Mouse (Mus musculus): ENCODE data around the gene Hdac8.

Gene Hdac8

GRCm38 (mm10) chrX:102504644-102505481, at the start of gene Hdac8:
Hdac8 (minus strand) TSS chrX:102505359.
- peak; percentile 59 for DNase-seq

DNA sequence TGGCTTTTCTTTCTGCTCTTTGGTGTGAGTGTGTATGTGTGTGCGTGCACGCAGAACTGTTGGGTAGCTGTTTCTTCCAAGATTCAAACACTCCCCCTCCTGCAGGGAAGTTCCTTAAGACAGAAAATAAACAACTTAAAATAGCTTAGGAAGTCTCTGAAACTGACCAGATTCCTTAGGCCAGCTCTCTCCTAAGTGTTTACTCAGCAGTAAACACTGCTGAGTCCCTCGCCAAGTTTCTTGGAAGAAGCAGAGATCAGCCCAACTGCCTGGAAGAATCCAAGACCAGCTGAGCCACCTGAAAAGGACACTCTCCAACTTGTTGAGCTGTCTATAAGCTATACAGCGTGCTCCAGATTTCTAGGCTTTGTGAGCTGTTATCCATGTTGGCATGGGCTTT, 4.0 kb upstream of the Hdac8 start:
- DNase-seq, result no peak

- DNase-seq, result no peak
Measured at GRCm38 (mm10) chrX:102504179-102504578, 980 bp downstream of the Hdac8 start.

- no peak for DNase-seq
Measured at GRCm38 (mm10) chrX:102493992-102494730, 11.0 kb downstream of the Hdac8 start.

DNA sequence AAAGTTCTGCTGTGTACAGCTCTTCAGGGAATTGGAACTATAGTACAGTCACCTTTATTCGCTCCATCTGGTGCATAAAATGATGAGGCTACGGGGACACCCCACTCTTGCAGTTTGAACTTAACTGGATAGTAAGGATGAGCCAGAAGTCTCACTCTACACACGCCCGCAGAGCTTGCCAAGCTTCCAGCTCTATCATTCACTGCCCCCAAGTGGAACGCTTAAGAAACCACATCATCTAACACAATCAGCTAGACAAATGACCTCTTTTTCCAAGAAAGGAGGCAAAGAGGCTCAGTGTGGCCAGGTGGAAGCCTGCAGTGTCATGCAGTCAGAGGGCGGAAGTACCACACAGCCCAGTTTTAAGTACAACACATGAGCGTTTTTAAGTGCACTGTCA, 19.6 kb downstream of the Hdac8 start:
- DNase-seq, result no peak

DNA sequence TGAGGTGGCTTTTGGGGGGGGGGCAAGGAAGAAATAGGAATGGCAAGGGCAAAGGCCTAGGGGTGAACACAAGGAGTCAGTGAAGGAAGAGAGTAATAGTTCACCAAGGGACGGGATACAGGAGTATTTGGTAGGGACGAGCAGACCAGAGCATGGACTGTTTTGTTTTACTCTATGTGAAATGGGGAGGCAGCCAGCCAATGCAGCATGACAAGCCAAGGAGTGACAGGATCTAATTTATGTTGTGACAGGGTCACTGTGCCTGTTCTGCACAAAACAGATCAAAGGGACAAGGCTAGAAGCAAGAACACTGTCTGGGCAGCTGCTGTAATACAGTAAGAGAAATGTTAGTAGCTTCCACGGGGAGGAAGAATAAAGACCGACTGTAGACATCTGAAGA, 25.5 kb downstream of the Hdac8 start:
- no peak for DNase-seq

DNA sequence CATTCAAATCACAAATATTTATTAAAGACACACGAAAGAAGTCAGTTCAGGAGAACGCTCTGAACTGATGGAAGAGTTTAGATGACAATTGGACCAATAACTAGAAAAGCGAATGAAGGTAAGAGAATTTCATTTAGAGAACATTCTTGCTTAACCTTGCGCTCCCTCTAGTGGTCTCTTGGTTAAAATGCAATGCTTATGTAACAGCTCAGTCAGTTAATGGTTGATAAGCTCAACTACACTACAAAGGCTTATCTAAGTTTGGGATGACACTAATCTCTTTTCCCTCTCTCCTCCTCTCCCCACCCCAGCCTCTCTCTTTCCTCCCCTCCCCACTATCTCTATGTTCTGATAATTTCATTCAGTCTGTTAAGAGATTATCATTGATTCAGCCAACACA, 26.2 kb downstream of the Hdac8 start:
- no peak for DNase-seq

- no peak for DNase-seq
Measured at GRCm38 (mm10) chrX:102478481-102478880, 26.7 kb downstream of the Hdac8 start.

DNA sequence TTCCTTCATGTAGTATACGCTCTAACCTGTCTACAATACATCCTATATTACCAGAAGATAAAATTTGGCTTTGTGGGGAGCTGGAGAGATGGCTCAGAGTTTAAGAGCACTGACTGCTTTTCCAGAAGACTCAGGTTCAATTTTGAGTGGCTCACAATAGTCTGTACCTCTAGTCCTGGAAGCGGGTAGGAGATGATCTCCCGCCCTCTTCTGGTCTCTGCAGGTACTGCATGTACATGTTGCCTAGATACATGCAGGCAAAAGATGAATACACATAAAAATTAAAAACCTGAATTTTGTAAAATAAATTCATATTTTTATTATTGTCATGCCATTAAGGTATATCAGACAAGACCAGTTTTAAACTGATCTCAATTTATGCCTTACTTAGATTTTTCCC, 28.4 kb downstream of the Hdac8 start:
- peak; percentile 57 for DNase-seq

GRCm38 (mm10) chrX:102475555-102475954, 29.6 kb downstream of the Hdac8 start:
- peak; percentile 5 for DNase-seq

DNA sequence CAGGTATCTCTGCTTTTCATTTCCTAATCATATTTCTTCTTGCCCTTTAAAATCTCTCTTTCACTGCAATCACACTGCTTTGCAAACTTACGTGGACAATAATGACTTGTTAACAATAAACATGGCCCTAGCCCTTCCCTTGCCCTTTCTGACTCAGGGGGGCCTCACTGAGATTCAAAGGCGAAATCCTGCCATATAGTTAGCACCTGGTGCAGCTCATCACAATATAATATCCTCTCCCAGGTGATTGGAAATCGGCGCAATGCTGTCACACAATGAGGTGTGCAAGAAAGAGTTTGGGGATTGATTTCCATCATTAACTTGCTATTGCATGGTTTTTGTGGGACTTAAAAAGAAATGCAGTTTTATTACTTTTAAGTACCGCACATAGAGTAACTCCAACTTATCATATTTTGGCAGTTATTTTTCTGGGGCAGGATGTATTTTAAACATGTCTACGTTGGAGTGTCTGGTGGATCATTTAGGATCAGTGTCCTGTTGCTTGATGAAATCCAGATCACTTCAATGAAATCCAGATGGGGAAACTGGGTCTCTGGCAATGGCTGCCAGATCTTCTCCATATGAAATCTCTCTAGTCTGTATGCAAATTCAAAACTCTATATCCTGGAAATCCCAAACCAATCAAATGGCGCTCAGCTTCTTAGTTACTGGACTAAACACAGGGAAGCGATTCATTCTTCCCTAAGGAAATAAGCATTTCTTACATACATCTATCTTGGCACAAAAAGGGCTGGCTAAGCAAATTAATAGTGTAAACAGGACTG, 86.6 kb downstream of the Hdac8 start:
- DNase-seq, result no peak

DNA sequence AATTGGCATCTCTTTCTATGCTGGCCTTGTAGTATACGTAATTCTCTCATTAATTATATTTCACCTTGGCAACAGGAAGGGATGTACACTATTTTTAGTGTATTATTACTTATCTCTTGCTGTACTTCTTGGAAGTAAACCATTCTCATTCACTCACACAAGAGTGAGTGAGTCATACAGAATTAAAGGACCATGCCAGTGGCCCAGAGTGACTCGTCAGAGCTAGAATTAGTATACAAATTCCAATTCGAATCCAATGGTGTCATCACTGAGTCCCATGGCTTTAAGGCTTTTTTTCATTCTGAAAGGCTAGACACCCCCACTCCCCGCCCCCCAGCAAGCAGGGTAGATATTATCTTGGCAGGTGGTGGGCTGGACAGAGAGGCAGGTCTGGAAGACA, 88.2 kb downstream of the Hdac8 start:
- no peak for DNase-seq

- peak; percentile 21 for DNase-seq
Measured at GRCm38 (mm10) chrX:102416386-102416785, 88.8 kb downstream of the Hdac8 start.

- no peak for DNase-seq
Measured at GRCm38 (mm10) chrX:102384765-102385164, 120.4 kb downstream of the Hdac8 start.

DNA sequence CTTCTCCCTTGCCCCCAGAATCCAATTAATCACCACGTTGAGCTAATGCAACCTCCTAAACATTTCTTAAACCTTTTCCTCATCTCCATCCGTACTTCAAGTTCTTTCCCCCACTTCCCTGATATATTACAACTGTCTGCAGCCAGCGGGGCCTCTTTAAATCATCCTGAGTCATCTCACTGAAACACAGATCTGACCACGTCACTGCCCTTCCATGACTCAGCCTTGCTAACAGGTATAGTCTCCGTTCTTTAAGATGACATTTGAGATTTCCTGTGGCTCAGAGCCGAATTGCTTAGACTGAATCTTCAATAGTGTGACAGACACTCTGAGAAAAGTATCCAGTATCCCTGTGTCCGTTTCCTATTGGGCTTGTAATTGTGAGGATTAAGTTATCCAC, 122.0 kb downstream of the Hdac8 start:
- no peak for DNase-seq

- no peak for DNase-seq
Measured at GRCm38 (mm10) chrX:102366510-102366909, 138.6 kb downstream of the Hdac8 start.

- no peak for DNase-seq
Measured at GRCm38 (mm10) chrX:102362244-102362643, 142.9 kb downstream of the Hdac8 start.

GRCm38 (mm10) chrX:102353412-102353811, 151.7 kb downstream of the Hdac8 start:
- no peak for DNase-seq

DNA sequence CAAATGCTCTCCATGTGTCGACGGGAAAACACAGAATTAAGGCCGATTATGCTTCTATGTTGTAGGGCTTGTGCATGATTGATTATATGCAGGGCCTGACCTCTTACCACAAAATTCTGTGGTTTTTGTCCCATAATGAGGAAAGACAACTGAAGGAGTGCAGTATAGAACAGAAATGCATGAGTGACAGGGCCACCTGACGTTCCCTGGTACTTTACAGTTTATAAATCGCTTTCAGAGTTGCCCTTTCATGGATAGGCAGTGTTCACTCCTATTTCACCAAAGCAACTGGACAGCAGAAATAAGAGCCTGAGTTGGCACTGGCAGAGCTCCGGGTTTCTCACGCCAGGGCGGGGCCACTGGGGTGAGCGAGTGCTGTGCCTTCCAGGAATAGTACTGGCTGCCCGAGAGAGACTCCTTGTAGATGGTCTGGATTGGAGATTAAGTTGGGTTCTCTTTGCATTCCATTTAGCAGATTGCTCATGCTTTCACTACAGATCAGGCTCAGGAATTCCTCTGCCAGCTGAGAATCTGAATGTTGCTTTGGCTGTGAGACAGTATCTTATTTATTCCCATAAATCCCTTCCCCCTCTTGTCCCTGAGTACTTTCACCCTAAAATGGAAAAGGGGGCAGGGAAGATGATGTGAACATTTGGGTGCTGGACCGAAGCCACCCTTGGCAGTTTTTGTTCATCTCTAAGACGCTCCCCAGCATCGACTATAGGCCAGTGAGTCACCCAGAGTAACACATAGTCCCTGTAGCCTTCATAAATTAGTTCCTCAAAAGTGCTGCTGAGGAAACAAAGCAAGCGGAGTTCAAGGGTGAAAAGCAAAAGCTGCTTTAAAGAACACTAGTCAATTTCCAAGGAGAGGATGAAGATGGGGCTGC, 155.1 kb downstream of the Hdac8 start:
- no peak for DNase-seq

GRCm38 (mm10) chrX:102348886-102349486, 156.2 kb downstream of the Hdac8 start:
- no peak for DNase-seq

DNA sequence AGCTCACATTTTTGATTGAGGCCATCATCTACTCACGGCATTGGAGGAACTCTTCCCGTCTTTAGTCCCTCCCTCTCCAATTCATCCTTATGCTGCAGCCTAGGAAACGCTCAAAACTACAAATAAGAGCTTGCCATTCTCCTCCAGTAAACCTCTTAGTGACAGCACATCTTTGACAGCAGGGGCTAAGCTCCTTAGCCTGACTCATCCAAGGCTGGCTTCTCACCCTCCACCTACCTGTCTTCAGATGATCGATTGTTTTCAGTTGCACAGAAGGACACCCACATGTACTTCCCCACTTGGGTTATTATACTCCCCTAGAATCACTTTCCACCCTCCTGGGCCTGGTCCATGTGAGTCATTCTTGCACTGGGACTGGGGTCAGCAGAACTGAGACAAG, 163.5 kb downstream of the Hdac8 start:
- peak; percentile 9 for DNase-seq

Data from right cerebral cortex, postnatal 25 days (tissue).